24 mouse cellular contexts compared by ENCODE assay signal in the genomic region with DNA sequence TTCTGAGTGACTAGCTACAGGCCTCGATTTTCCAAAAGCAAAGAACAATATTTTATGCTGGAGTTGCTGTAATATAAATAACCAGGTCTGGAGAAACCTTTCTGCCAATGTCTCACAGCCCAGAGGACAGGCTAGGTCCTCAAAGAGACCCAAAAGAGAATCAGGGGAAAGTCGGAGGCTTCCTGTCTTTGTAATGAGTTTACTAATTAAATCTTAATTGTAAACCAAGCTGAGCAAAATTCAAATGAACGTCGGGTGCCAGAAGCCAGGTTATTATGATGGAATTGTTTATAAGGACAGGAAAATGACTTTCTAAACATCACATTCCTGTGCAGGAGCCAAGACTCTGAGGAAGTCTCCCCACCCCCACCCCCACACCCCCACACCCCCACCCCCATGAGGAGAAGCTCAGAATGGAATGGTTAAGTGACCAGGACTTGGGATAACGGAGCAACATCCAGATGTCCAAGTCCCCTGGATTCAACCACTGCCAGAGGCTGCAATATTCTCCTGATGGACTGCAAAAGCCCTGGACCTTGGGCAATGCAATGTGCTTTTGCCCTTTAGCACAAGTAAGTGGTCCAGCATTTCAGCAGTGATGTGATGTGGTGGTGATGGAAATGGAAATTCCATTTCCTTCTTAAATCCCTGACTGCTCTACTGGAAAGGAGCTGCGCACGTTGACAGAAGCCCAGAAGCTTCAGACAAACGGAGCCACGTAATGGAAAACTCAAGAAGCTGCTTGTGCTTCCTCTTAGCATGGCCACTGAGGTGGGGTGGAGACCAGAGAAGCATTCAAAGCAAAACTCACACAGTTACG.
DNase-seq lines count a peak whose midpoint lies in the region; ATAC-seq and TF ChIP-seq lines count a peak whose summit lies in the region.
"Had no signal": no experiment of that assay in that cellular context is flagged by ENCODE, and none has a peak within 500 bp of the region (broad histone marks: within the 10 kb centered on the region; RNA-seq: fewer than 3 reads in every experiment).

No protein-coding gene starts in this region.

- 75% methylated on average over 10 of the region's 10 CpGs for WGBS in heart, embryonic 10.5 days
- WGBS in lung, postnatal 0 days, result 43% methylated on average over 10 of the region's 10 CpGs
- 65% methylated on average over 10 of the region's 10 CpGs for WGBS in intestine, embryonic 16.5 days

- H3K27me3 ChIP-seq in heart, embryonic 10.5 days (ENCODE audit: insufficient read depth, poor library complexity, severe bottlenecking), result no peaks in the 10 kb centered on the region
- H3K27me3 ChIP-seq in lung, postnatal 0 days (replicated peaks; ENCODE audit: insufficient read depth, low read length), result no peaks in the 10 kb centered on the region
- no peaks in the 10 kb centered on the region for H3K27me3 ChIP-seq in intestine, embryonic 16.5 days (replicated peaks; ENCODE audit: control insufficient read depth, insufficient read depth, low read length)
- H3K27me3 ChIP-seq: forebrain, embryonic 13.5 days; hindbrain, embryonic 15.5 days; intestine, embryonic 15.5 days; limb, embryonic 12.5 days; liver, embryonic 12.5 days; neural tube, embryonic 12.5 days; stomach, embryonic 15.5 days had no signal

- DNase-seq in heart, adult 8-10 months (ENCODE audit: low spot score), result peak; percentile 69
- DNase-seq in heart, embryonic 10.5 days (ENCODE audit: low spot score), result no peak
- peak; percentile 16 for DNase-seq in induced T-regulatory cell, adult 2 months (ENCODE audit: low read depth)
- peak; percentile 21 for DNase-seq in lung, postnatal 0 days (ENCODE audit: low spot score)
- DNase-seq in skeletal muscle tissue, adult 2 months (ENCODE audit: low read depth, low spot score), result peak; percentile 6
- no peak for DNase-seq in cerebellum, postnatal 10 days
- DNase-seq: adrenal gland, postnatal 10 days; B cell, adult 2 months; cerebellum, adult 2 months; cerebellum, postnatal 36 days; kidney, postnatal 25 days; midbrain, embryonic 14.5 days; retina, postnatal 1 day; right cerebral cortex, postnatal 4 days; thymus, postnatal 25 days had no signal

- peak; percentile 62 for ATAC-seq in lung, postnatal 0 days
- no peak for ATAC-seq in intestine, embryonic 16.5 days
- ATAC-seq: activated CD4-positive, CD25-positive, alpha-beta regulatory T cell, adult 4 months; forebrain, embryonic 13.5 days; intestine, embryonic 15.5 days; liver, embryonic 12.5 days had no signal

- H3K4me1 ChIP-seq in heart, embryonic 10.5 days, result no peaks in the 10 kb centered on the region
- H3K4me1 ChIP-seq in lung, postnatal 0 days (ENCODE audit: insufficient read depth, low read depth, low read length), result no peaks in the 10 kb centered on the region
- H3K4me1 ChIP-seq in intestine, embryonic 16.5 days (ENCODE audit: control insufficient read depth, insufficient read depth, low read length), result no peaks in the 10 kb centered on the region
- H3K4me1 ChIP-seq: forebrain, embryonic 13.5 days; hindbrain, embryonic 15.5 days; intestine, embryonic 15.5 days; limb, embryonic 12.5 days; liver, embryonic 12.5 days; neural tube, embryonic 12.5 days; stomach, embryonic 15.5 days had no signal

- H3K4me2 ChIP-seq in lung, postnatal 0 days (replicated peaks; ENCODE audit: low read depth, low read length), result no peak overlapping the region
- no peak overlapping the region for H3K4me2 ChIP-seq in intestine, embryonic 16.5 days (ENCODE audit: low read depth, low read length)
- H3K4me2 ChIP-seq: forebrain, embryonic 13.5 days; hindbrain, embryonic 15.5 days; intestine, embryonic 15.5 days; limb, embryonic 12.5 days; liver, embryonic 12.5 days; neural tube, embryonic 12.5 days; stomach, embryonic 15.5 days had no signal

- H3K27ac ChIP-seq in heart, embryonic 10.5 days, result no peak overlapping the region
- H3K27ac ChIP-seq in lung, postnatal 0 days (ENCODE audit: low read length), result no peak overlapping the region
- H3K27ac ChIP-seq in intestine, embryonic 16.5 days (ENCODE audit: low read length), result no peak overlapping the region
- H3K27ac ChIP-seq: forebrain, embryonic 13.5 days; hindbrain, embryonic 15.5 days; intestine, embryonic 15.5 days; limb, embryonic 12.5 days; liver, embryonic 12.5 days; neural tube, embryonic 12.5 days; stomach, embryonic 15.5 days had no signal

- H3K36me3 ChIP-seq in heart, embryonic 10.5 days, result no peaks in the 10 kb centered on the region
- no peaks in the 10 kb centered on the region for H3K36me3 ChIP-seq in lung, postnatal 0 days (ENCODE audit: insufficient read depth, low read length)
- no peaks in the 10 kb centered on the region for H3K36me3 ChIP-seq in intestine, embryonic 16.5 days (ENCODE audit: control insufficient read depth, insufficient read depth, low read length)
- H3K36me3 ChIP-seq: hindbrain, embryonic 15.5 days; intestine, embryonic 15.5 days; limb, embryonic 12.5 days; liver, embryonic 12.5 days; neural tube, embryonic 12.5 days; stomach, embryonic 15.5 days had no signal

- H3K9me3 ChIP-seq in heart, embryonic 10.5 days, result no peaks in the 10 kb centered on the region
- H3K9me3 ChIP-seq in lung, postnatal 0 days (ENCODE audit: low read length), result no peaks in the 10 kb centered on the region
- H3K9me3 ChIP-seq in intestine, embryonic 16.5 days (ENCODE audit: control insufficient read depth, low read length), result no peaks in the 10 kb centered on the region
- H3K9me3 ChIP-seq: forebrain, embryonic 13.5 days; hindbrain, embryonic 15.5 days; intestine, embryonic 15.5 days; limb, embryonic 12.5 days; liver, embryonic 12.5 days; neural tube, embryonic 12.5 days; stomach, embryonic 15.5 days had no signal

- peak; percentile 41; the same call in 1 of the 2 replicates for TF ChIP-seq EP300 in lung, postnatal 0 days (IDR thresholded peaks at IDR 0.05)

- no peak overlapping the region for H3K4me3 ChIP-seq in heart, embryonic 10.5 days
- no peak overlapping the region for H3K4me3 ChIP-seq in lung, postnatal 0 days (ENCODE audit: low read depth, low read length)
- H3K4me3 ChIP-seq in intestine, embryonic 16.5 days (ENCODE audit: low read length), result no peak overlapping the region
- H3K4me3 ChIP-seq: forebrain, embryonic 13.5 days; hindbrain, embryonic 15.5 days; intestine, embryonic 15.5 days; limb, embryonic 12.5 days; liver, embryonic 12.5 days; neural tube, embryonic 12.5 days; stomach, embryonic 15.5 days had no signal

- H3K9ac ChIP-seq in lung, postnatal 0 days (replicated peaks; ENCODE audit: low read depth), result no peak overlapping the region
- H3K9ac ChIP-seq in intestine, embryonic 16.5 days (ENCODE audit: low read depth, low read length), result no peak overlapping the region
- H3K9ac ChIP-seq: forebrain, embryonic 13.5 days; hindbrain, embryonic 15.5 days; intestine, embryonic 15.5 days; limb, embryonic 12.5 days; liver, embryonic 12.5 days; neural tube, embryonic 12.5 days; stomach, embryonic 15.5 days had no signal

- no peak for TF ChIP-seq CTCF in lung, postnatal 0 days (IDR thresholded peaks at IDR 0.05)

Comparison
In these comparisons a context has a peak if more than half of its experiments do, and no peak if none do; other contexts are left out.
1. DNase-seq: peak in heart, adult 8-10 months (single experiment), induced T-regulatory cell, adult 2 months (single experiment), lung, postnatal 0 days (single experiment) and skeletal muscle tissue, adult 2 months (single experiment); none in heart, embryonic 10.5 days (single experiment) and cerebellum, postnatal 10 days (0 of 2).